Mouse (Mus musculus) heart, adult 2 months (tissue): ENCODE results near the gene Trim9.

Experiments
- CTCF ChIP-seq: fragments of 200-600 bp; IDR thresholded peaks from 2 replicates; pipeline ENCODE4 v1.8.1; 2022; ENCODE audit warnings: antibody characterized with exemption, mild to moderate bottlenecking, moderate library complexity
- EP300 ChIP-seq: fragments of 200-500 bp; IDR thresholded peaks from 2 replicates; pipeline ENCODE4 v1.6.1; 2011; ENCODE audit warnings: low read depth, low read length, control low read depth; ENCODE audit not compliant: insufficient read depth
- POLR2A ChIP-seq: fragments of 200-500 bp; IDR thresholded peaks from 2 replicates; pipeline ENCODE4 v1.6.1; 2011; ENCODE audit warnings: mild to moderate bottlenecking, low read depth, low read length, control low read depth; ENCODE audit not compliant: insufficient read depth

DNA sequence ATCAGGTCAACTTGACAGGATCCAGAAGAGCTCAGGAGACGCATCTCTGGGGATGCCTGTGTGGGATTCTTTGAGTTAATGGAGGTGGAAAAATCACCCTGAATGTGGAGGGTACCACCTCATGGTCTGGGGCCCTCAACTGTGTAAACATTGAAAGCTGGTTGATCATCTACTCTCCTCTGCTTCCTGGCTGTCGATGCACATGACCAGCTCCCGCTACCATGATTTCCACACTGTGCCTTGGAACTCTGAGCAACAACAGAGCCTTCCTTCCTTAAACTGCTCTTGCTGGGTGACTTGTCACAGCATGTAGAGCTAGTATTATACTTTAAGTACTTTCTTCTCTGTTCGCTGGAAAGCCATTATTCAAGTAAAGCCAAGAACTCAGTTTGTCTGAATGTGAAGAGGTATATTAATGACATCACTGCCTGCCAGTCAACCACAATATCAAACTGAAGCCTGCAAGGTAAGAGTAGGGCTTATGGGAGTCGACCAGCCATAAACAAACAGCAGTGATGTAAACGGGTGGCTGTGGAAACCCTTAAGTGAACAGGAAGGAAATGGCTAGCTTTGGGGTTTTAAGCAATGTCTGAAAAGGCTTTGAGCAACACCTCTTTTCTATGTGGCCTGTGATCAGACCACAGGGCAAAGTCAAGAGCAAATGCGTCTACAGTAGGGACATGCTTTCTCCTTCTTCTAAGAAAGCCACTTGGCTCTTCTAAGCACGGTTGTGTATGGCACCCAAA, 128.4 kb downstream of the Trim9 start:
- TF ChIP-seq POLR2A (no peak), CTCF (no peak), EP300 (no peak)
